Mouse (Mus musculus) kidney, postnatal 4 days (tissue): Measurements from ENCODE around the gene Peli2.

Experiments
- DNase-seq, 2 experiments: peaks; one replicate each; pipeline ENCODE4 v3.0.0; 2021; ENCODE audit warnings: mixed read lengths in 2 of 2

The Peli2 gene

DNA sequence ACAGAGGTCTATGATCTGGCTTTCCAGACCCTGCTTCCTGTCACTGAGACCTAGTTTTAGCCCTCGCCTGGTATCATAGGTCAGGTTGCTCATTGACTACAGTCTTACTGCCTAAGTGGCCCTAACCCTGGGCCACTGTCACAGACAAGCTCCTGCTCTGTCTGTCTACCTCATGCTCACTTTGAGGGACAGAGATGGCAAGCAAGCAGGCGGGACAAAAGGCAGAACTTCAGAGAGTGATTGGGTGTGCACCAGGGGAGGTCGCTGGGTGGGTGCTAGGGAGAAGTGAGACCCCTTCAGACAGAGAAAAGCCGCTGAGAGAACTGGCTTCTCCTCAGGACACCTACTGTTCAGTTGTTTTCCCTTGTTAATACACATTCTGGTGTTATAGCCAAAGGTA is 6.3 kb downstream of the Peli2 start:
- DNase-seq = no peak

DNA sequence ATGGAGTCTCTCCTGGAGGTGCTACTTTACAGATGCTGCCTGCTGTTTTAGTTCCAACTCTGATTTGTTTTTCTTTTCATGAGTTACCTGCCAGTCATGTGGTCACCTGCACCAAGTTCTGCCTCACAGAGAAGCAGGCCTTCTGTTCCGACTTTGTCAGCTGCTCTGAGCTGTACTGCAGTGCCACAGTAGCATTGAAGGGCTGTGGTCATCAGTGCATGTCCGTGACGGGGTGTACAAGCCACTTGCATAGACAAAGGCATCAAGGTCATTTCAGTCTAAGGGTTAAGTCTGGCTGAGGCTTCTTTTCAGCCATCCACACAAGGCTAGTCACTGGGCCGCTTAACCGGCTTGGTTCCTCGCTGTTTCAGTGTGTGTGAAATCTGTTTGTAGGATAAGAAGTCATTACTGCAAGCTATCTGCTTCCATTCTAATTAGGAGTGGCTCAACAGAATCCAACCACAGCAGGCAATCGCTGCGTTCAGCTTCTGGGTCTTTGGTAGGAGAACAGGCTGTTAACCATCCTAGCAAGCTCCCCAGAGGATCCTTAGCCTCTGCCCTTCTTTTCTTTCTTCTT is 7.1 kb downstream of the Peli2 start:
- DNase-seq = no peak

DNA sequence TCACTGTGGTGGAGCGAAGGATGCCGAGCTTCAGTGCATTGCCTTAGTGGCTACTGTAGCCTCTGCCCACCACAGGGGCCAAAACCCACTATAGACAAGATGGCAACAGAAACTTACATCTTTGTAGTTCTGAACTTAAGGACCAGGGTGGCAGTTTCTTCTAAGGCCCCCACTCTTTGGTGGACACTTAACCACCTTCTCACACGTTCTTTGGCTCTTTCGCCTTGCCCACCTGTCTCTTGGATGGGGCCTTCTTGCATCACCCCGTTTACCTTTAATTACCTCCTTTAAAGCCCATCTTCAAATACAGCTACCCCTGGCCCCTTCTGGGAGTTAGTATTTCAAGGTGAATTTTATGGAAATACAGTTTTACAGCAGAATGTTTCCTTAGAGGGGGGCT is 8.1 kb downstream of the Peli2 start:
- DNase-seq = no peak

DNA sequence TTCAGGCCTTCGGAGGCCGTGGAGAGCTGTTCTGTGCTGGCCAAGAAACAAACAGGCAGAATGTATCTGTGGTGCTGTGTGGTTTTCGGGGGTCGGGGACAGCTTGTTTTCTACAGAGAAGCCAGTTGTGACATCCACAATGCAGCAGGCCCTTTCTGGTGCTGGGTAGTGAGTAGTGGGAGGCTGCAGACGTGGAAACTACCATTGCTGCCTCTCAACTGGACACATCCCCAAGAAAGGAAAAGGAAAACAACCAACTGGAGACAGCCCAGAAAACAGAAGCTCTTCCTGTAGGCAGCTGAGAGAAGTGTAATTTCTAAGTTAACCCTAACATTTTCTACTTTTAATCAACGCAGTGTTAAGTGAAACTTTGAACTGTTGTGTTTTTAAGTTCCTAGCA is 9.4 kb downstream of the Peli2 start:
- no peak for DNase-seq

DNA sequence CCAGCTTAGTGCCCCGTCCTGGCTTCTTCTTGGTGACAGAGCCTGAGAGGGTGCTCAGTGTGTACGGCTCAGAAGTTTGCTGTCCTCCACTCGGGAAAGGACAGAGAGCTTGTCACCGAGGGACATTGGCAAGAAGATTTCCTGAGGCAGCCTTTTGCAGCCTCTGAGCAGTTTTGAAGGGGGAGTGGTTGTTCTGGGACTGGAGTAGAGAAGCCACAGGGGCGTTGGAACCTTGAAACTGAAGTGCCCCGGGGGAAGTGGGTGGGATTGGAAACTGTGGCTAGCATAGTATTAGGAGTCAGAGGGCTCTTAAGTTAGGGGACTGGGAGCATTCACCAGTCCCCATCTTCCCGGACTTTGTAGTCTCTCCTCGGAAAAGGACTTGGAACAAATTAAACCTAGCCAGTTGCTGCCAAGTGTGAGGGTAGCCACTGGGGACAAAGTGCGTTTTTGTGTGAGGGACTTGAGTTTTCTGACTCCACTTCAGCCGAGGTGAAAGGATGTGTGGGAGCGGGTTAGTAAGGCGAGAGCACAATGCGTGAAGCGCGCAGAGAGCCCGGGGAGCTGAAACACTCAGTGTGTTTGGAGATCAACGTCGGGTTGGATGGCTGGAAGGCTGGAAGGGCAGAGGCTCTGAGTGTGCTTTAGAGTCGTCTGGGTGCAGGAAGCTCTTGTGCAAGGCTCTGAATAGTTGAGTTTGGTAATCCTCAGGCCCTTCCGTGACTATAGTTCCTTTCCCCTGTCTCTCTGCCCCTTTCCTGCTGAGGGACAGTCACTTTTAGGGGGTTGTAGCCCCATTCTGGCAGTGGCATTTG is 10.3 kb downstream of the Peli2 start:
- DNase-seq = peak in 1 of 2 experiments; percentile 61

DNA sequence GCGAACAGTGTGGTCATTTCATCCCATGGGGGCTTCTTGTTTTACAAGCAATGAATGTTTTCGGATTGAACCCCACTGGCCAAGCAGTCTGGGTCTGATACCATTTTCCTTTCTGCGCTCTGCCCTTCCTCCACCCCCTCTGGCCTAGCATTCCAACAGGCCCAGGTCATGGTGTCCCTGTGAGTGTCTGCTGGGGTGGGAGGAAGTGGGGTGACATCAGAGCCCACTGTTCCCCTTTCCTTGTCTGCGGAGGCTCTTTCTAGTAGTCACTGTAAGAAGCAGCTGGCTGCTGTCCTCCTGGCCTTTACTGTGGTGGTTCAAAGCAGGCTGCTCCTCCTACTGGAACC is 10.9 kb downstream of the Peli2 start:
- DNase-seq = peak in 1 of 2 experiments; percentile 60

DNA sequence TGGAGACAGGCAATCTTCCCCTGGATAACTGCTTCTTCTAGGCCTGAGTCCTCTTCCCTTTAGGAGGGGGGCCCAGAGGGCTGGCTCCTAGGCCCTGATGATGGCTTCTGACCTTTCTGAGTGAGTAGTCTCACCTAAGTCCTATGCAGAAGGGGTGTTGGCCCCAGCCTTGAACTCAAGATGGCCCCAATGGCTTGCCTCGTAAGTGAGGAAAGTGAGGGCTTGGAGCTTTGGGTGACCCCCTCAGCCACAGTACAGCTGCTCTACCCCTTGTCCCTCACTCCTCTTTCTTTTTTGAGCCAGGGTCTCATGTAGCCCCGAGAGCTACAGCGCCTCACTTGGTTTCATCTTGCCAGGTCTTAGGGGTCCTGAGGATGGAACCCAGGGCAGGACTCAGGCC is 11.6 kb downstream of the Peli2 start:
- DNase-seq = no peak

DNA sequence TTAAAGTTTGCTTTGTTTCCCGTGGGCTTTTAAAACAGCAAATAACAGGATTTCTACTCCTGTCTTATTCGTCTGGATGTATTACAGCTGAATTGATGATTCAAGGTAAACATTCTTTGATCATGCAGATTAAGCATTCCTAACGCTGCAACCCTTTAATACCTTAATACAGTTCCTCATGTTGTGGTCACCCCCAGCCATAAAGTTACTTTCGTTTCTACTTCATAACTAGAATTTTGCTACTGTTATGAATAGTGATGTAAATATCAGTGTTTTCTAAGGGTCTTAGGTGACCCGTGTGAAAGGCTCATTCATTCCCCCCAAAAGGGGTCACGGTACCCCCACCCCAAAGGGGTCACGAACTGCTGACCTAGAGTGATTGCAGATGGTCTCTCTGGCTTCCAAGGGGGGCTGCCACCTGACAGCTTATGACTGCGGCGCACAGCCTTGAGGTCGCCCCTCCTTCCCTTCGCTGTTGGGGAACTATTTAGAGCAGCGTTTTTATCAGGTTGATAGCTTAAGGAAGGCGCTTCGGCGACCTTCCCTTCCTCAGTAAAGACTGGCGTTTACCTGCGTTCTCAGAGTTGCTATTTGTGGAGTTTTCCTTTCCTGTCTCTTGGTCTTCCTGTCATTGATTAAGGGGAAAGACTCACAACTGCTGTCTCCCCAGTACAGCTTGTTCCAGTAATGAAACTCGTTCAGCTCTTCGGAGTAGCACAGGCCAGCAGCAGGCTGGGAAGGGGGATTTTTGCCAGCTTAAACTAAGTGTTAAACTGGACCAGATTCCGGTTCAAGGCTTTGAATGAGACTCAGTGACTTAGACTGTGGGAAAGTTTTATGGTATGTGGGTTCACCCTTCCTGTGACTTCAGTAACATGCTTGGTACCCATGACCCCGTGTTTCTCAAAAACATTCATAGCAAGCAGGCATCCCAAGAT is 12.5 kb downstream of the Peli2 start:
- no peak for DNase-seq

DNA sequence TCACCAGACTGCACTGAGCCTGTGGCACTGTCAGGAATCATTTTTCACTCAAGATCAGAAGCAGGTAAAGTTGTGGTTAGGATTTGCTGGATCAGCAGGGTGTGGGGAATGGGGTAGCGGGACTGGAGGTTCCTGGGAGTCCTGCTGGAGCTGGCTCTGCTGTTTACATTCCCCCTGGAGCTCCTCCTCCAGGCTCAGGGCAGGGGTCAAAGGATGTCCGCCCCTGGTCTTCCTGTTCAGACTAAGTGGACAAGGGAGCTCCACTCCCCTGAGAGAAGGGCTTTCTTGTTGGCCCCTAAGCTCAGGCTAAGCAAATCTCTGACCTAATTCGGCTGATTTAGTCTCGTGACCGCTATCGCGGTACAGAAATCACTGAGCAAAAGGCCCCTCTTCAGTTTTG is 13.7 kb downstream of the Peli2 start:
- peak; percentile 64 to 77 for DNase-seq

DNA sequence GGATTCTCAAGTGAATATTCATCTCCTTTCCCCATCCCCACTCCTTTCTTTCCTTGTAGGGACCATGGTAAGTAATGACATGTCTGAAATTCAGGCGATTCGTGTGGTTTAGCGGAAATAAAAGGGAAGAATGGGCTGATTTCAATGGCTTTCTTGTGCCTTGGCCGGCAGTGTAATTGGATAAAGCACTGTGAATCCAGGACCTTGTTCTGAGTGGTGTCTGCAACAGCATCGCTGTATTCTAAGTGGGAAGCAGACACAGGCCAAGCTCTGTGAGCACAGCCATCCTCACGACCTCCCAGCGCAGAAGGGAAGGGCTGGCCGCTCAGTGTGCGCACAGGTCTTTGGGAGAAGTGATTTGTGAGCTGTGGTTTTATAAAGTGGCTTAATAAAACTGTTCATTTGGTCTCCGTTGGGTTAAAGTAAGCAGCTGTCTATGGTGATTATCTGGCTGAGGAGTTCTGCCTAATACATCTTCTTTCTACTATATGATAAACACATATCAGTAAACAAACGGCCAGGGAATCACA is 15.3 kb downstream of the Peli2 start:
- DNase-seq = no peak

DNA sequence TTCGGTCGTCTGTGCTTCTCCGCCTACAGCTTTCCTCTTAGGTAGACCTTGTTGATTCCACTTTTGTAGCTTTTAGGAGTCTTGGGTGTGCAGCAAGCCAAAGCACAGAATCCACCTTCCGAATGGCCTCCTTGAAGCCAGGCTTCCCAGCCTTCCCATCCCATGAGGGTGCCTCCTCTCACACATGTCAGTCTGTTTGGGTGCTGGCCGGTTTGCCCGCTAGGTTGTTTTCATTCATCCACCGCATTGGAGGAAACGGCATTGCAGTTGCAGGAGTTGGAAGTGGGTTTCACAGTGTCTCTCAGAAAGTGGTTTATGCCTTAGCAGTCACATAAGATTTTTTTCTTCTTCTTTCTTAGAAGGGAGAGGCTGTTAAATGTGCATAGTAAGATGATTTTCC is 17.1 kb downstream of the Peli2 start:
- DNase-seq = no peak

DNA sequence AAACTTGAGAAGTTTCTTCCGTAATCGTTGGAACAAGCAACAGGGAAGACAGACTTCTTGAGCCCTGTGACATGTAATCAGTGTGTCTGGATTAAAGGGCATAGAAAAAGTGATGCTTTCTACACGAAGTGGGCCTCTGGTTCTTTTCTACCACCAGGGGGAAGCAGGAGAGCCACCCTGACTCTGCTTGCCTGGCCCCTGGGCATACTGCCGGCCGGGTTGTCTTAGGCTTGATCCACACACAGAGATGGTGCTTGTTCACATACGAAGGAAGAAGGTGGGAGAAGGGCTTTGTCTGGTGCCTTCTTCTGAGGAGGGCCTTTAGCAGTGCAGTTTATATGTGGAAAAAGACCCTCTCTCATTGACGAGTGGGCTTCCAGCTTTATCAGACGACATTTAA is 17.5 kb downstream of the Peli2 start:
- peak; percentile 50 to 69 for DNase-seq

DNA sequence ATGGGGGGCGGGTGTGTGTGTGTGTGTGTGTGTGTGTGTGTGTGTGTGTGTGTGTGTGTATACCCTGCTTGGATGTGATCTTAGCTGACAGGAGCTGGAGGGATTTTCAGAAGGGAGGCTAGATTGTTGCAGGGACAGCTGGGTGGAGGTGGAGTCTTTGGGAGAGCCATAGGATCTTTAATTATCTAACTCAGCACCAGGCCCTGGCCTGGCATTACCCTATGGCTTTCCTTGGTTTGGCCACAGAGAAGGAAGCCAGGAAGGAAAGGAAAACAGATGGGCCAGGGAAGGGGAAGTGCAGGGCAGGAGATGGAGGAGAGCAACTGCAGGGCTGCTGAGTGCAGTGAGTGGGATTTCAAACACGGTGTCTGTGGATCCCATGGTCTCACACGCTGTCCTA is 18.8 kb downstream of the Peli2 start:
- no peak for DNase-seq

DNA sequence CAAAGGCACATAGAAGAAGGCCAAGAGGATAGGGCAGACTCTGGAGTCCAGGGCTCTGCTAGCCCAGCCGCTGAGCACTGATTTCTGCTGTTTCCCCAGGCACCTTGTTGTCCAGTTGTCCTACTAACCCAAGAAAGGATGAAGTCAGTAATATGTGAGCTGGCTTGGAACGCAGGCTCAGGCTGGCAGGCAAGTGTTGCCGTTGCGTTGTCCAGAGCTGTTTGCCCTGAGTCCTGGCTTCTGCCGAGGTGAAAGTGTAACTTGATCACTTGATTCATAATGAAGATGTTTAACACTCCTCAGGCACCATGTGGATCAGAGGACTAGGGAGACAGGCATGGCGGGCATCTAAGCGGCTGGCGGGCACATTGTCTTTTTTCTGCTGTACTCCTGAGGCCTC is 21.1 kb downstream of the Peli2 start:
- DNase-seq = no peak

DNA sequence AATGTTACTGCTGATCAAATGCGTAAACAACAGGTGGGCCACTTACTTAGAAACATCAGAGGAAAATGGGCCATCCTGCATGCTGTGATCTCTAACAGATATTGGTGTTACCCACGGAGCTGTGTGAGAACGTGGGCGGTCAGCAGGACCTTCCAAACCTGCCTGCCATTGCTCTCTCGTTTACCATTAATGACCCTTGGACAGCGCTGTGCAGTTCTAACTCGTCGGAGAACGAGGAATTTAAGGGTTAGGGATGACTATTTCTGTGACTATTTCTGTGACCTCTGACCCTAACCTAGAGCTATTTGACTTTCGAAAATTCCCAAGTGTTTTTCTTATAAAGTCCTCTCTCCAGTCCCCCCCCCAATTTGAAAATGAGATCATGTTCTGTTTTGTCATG is 22.1 kb downstream of the Peli2 start:
- no peak for DNase-seq

DNA sequence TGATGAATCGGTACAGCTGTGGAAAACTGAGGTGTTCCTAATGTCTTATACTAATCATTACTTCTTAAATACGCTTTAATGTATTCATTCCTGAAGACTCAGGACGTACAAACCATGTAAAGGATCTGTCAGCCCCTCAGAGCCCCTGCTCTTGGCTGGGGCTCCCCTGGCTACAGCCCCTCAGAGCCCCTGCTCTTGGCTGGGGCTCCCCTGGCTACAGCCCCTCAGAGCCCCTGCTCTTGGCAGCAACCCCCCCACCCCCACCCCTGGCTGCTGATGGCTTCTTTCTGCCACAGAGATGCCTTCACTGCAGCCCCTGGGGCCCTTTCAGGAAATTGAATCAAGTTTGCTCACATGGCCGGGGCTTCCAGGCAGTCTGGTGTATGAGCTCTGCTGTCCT is 22.5 kb downstream of the Peli2 start:
- DNase-seq = no peak

DNA sequence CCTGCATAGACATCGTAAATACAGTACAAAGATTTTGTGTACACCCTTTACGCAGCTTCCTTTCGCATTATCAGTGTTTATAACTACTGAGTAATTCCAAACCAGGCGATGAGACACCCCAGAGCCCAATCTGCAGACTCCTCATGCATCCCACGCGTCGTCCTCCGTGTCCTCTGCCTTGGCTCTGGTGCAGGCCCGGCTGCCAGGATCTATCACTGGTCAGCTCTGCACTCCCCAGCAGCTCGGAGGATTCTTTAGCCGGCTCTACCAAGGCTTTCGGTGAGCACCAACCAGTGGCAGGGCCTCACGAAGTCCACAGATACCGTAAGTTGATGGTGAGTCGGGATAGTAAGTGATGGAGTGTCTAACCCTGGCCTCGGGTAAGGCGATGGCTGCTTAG is 23.7 kb downstream of the Peli2 start:
- DNase-seq = no peak

DNA sequence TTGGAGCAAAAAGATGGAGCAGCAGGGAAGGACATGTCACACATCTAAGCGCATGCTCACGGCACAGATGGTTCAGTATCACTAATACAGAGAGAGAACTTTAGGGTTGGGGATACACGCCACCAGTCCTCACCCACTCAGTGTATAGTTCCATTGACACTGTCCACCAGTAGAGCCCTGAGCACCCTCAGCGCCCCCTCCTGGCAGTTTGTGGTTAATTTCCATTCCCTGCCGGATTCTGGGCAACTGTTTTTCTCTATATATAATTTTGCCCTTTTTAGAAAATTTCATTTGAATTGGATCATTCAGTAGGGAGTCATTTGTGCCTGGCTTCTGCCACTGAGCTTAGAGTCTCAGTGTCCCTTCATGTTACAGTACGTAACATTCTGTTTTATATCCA is 27.1 kb downstream of the Peli2 start:
- DNase-seq = peak in 1 of 2 experiments; percentile 39

DNA sequence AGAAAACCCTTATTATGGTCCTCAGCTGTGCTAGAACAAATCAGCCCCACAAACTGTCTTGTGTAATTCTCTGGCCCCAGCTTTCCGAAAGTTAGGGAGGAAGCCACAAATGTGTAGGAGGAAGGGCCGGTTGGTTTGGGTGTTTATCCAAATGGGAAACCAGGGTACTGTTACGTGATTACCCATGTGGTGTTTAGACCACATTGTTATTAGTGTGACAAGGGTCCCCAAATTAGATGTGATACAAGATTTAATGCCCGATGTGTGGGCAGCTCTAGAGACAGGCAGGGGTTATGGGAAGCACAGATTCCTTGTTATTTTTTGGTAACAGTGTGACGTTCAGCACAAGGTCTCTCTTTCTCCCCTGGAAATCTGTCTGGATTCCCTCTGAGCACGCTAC is 28.0 kb downstream of the Peli2 start:
- no peak for DNase-seq

DNA sequence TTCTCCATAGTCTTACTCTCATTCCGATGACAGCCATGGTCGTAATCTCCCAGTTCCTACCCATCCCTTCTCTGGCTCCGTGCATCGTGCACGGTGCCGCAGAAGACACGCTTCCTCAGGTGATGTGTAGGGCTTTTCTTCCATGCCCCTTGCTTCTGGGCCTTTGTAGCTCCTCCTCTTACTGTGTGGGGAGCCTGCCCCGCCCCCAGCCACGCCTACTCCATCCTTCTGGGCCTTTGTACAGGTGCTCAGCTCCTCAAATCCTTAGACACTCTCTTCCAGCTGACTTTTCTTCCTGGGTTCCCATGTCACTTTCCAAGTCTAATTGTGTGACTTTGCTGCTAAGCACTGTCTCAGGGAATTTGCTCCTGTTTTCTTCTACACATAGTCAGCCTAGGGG is 28.7 kb downstream of the Peli2 start:
- no peak for DNase-seq

DNA sequence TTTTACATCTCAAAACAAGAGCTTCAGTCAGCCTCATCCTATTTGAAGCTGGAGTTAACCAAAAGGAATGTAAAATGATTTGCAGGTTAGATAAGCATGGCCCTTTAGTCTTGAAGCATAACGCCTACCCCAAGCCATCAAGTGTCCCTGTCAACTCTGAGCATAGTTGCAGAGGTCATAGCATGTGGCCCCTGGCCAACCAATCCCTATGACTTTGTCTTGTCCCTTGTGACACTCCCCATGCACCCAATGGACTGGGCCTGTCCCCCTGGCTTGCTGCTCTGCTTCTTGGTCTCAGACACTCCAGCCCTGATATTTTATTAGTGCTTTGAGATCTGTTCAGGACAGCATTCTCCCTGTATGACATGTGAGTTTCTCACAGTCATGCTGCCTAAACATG is 30.3 kb downstream of the Peli2 start:
- no peak for DNase-seq

DNA sequence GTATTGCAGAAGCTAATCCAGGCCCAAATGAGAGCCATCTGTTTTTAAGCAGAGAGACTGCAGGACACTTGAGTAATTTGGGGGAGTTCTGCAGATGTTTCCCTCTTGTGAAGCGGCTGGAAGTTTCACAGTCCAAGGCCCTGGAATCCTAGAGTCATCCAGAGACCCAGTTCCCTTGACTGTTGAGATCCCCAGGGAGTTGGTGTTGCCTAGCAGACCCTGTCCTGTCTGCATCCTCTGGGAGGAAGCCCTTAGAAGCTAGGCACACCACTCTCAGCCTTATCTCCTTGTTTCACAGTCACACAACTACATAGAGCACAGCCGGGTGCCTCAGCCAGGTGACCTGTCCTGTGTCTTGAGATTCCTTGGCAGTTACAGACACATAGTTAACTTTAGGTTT is 30.9 kb downstream of the Peli2 start:
- no peak for DNase-seq

DNA sequence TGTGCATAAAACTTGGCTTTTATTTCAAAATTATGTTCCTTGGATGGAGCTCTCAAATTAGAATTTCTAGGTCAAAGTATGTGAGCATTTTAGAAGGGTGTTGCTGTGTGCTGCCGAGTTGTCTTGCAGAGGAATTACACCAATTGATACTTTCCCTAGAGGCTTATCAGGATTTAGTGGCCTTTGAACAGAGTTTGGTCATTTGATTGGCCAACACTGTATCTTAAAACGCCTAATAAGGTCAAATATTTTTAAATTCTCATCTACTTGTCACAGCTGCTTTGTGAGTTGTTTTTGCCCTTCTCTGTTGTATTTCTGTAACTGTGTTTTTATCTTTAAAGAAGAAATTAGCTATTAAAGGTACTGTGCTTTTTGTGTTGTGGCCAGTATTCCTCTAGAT is 32.4 kb downstream of the Peli2 start:
- DNase-seq = no peak
